Mouse (Mus musculus) stomach, postnatal 0 days (tissue): ENCODE measurements around the gene Ngrn. TPM values are rescaled to one million over a fixed set of nuclear protein-coding genes. Genes with fewer than 3 reads are reported as not detected.
A peak's percentile ranks its signal among the peaks of the same experiment; 100 is the strongest.

Experiments
- ATAC-seq: fragments of 200-750 bp; cut with Nextera tagmentation; 2 replicates; pipeline ENCODE4 v1.8.0; 2017; ENCODE audit not compliant: low FRiP score, low TSS enrichment
- DNase-seq: peaks from one replicate; pipeline ENCODE4 v3.0.0-alpha.2; 2016; ENCODE audit warnings: low spot score
- H3K27ac ChIP-seq: fragments of 300-500 bp; sonication (generic); replicated peaks from 2 replicates; pipeline ENCODE4 v1.5.1; 2014; ENCODE audit warnings: mild to moderate bottlenecking, control low read depth
- H3K27me3 ChIP-seq: fragments of 300-500 bp; sonication (generic); 2 replicates; pipeline ENCODE4 v1.6.1; 2014; ENCODE audit warnings: low read length; ENCODE audit not compliant: control insufficient read depth, insufficient read depth
- H3K36me3 ChIP-seq: fragments of 300-500 bp; sonication (generic); 2 replicates; pipeline ENCODE4 v1.6.1; 2014; ENCODE audit warnings: low read length, mixed read lengths; ENCODE audit not compliant: control insufficient read depth, insufficient read depth
- H3K4me1 ChIP-seq: fragments of 300-500 bp; sonication (generic); replicated peaks from 2 replicates; pipeline ENCODE4 v1.6.1; 2014; ENCODE audit warnings: antibody characterized with exemption; ENCODE audit not compliant: control insufficient read depth, insufficient read depth
- H3K4me2 ChIP-seq: fragments of 300-500 bp; sonication (generic); replicated peaks from 2 replicates; pipeline ENCODE4 v1.6.1; 2014; ENCODE audit warnings: low read depth, mild to moderate bottlenecking, control low read depth, moderate library complexity
- H3K4me3 ChIP-seq: fragments of 300-500 bp; sonication (generic); 2 replicates; pipeline ENCODE4 v1.5.1; 2014; ENCODE audit warnings: low read depth, low read length, control low read depth
- H3K9ac ChIP-seq: fragments of 300-500 bp; sonication (generic); 2 replicates; pipeline ENCODE4 v1.6.1; 2014; ENCODE audit warnings: mild to moderate bottlenecking, low read length, control low read depth, mixed read lengths
- H3K9me3 ChIP-seq: fragments of 300-500 bp; sonication (generic); 2 replicates; pipeline ENCODE4 v1.6.1; 2016; ENCODE audit warnings: low read length; ENCODE audit not compliant: control insufficient read depth
- CTCF ChIP-seq: IDR thresholded peaks from 2 replicates; pipeline ENCODE4 v1.5.1; 2016; ENCODE audit warnings: antibody characterized with exemption, low read depth, mild to moderate bottlenecking, moderate library complexity
- EP300 ChIP-seq: optimal IDR thresholded peaks from 2 replicates; pipeline ENCODE3; 2016; ENCODE audit warnings: antibody characterized with exemption
- WGBS: fragments of 180-500 bp; shearing (Covaris S2); extraction: QIAGEN DNeasy Blood & Tissue Kit; methylation state at CpG from one replicate; pipeline ENCODE4 v1.1.7; 2014; 5-methylcytosine and 5-hydroxymethylcytosine counted together
- polyA plus RNA-seq: library from polyadenylated mRNA; unstranded; fragments of >200 nt; fragmentation: Nextera tagmentation; extraction: Ambion mirVana; gene quantifications from 2 replicates; pipeline ENCODE4 v1.2.1, GENCODE M21; 2015

The Ngrn gene
- polyA plus RNA-seq, 1 experiment from 2014 or later: 33.6 TPM

DNA sequence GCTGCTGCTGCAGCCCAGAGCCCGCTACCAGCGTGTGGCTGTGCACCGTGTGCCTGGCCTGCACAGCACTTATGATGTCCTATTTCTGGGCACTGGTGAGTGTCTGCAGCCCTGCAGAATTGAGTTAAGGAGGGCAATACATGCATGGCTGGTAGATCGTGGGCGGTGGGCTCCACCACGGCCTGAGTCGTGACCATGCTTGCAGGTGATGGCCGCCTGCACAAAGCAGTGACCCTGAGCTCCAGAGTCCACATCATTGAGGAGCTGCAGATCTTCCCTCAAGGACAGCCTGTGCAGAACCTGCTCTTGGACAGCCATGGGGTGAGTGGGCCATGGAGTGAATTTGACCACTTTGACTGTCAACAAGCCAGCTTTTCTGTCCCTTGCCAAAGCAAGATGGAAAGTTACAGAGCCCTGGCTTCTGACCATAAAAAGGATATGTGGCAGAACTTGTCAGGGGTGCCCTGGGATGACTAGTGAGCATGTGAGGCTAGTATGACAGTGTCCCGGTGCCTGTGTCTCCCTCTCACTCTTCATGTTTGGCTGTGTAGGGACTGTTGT is 40.7 kb upstream of the Ngrn start:
- no peak overlapping the region for H3K4me2 ChIP-seq
- H3K4me3 ChIP-seq: no peak overlapping the region
- no peak for ATAC-seq
- H3K27me3 ChIP-seq: no peaks in the 10 kb centered on the region
- no peak overlapping the region for H3K27ac ChIP-seq
- WGBS: 97% methylated on average over 9 of the region's 9 CpGs
- H3K9ac ChIP-seq: no peak overlapping the region
- TF ChIP-seq EP300 (no peak), CTCF (no peak)
- H3K36me3 ChIP-seq: peaks cover 41% of the 10 kb centered on the region
- H3K9me3 ChIP-seq: no peaks in the 10 kb centered on the region
- no peak for DNase-seq
- H3K4me1 ChIP-seq: no peaks in the 10 kb centered on the region

DNA sequence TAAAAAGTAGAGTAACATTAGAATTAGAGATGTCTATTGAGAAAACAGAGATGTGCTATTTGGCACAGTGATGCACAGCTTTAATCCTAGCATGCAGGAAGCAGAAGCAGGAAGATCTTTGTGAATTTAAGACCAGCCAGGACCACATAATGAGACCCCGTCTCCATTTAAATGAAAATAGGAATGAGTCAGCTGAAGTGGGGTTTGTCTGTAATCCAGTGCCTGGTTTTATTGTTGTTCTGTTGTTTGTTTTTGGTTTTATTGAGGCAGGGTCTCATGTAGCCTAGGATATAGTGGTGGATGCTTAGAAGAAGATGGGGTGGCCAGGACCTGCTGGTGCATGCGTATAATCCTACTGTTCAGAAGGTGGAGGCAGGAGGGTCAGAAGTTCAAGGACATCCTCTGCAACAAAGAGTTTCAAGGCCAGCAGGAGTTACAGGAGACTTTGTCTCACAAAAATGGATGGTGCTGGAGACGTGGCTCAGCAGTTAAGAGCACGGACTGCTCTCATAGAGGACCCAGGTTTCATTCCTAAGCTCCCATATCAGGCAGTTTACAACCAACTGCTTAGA is 39.8 kb upstream of the Ngrn start:
- H3K9me3 ChIP-seq: no peaks in the 10 kb centered on the region
- ATAC-seq (no peak), DNase-seq (no peak)
- H3K4me3 ChIP-seq: no peak overlapping the region
- no peaks in the 10 kb centered on the region for H3K27me3 ChIP-seq
- no peaks in the 10 kb centered on the region for H3K4me1 ChIP-seq
- H3K4me2 ChIP-seq: no peak overlapping the region
- H3K27ac ChIP-seq: no peak overlapping the region
- H3K9ac ChIP-seq: no peak overlapping the region
- TF ChIP-seq CTCF (no peak), EP300 (no peak)
- peaks cover 41% of the 10 kb centered on the region for H3K36me3 ChIP-seq
- WGBS: 92% methylated on average over 4 of the region's 4 CpGs

- no peak for DNase-seq
Observed at GRCm38 (mm10) chr7:80227065-80227464, 34.0 kb upstream of the Ngrn start.

DNA sequence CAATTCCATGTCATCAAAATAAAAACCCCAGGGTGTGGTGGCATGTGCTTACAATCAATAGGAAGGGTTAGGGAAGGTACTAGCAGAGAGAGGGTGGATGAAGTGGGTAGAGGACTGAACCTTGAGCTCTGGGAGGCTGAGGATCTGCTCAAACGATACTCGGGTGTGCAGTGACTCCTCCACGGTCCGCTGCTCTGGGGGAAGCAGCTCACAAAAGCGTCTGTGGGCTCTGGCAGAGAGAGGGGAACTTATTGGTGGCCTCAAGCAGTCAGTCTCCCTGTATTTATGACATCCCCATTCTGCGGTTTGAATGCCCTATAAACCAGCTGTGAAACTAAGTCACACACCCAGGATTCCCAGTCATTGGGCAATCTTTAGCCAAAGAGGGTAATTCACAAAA is 30.8 kb upstream of the Ngrn start:
- WGBS: 61% methylated on average over 6 of the region's 6 CpGs
- no peak overlapping the region for H3K4me3 ChIP-seq
- no peaks in the 10 kb centered on the region for H3K4me1 ChIP-seq
- no peak overlapping the region for H3K9ac ChIP-seq
- no peak for ATAC-seq
- DNase-seq: no peak
- no peak for TF ChIP-seq CTCF
- H3K36me3 ChIP-seq: peaks cover 9% of the 10 kb centered on the region; the same call in 1 of the 2 replicates
- no peak overlapping the region for H3K4me2 ChIP-seq
- H3K27me3 ChIP-seq: no peaks in the 10 kb centered on the region
- H3K27ac ChIP-seq: peak overlapping the region; percentile 87; the same call in 1 of the 2 replicates
- H3K9me3 ChIP-seq: no peaks in the 10 kb centered on the region

More at GRCm38 (mm10) chr7:80227065-80227464, 34.0 kb upstream of the Ngrn start:
- H3K27me3 ChIP-seq: no peaks in the 10 kb centered on the region
- no peaks in the 10 kb centered on the region for H3K4me1 ChIP-seq
- WGBS: 71% methylated on average over 4 of the region's 4 CpGs
- H3K9me3 ChIP-seq: no peaks in the 10 kb centered on the region
- H3K4me2 ChIP-seq: no peak overlapping the region
- no peak overlapping the region for H3K27ac ChIP-seq
- H3K36me3 ChIP-seq: peaks cover 19% of the 10 kb centered on the region
- no peak overlapping the region for H3K4me3 ChIP-seq
- TF ChIP-seq EP300 (no peak), CTCF (peak; percentile 45)
- no peak for ATAC-seq
- no peak overlapping the region for H3K9ac ChIP-seq

GRCm38 (mm10) chr7:80231971-80232488 is 29.0 kb upstream of the Ngrn start:
- Histone ChIP-seq H3K9ac (peak overlapping the region; percentile 54), H3K4me2 (peak overlapping the region; percentile 75), H3K27ac (peak overlapping the region; percentile 87), H3K36me3 (peaks cover 8% of the 10 kb centered on the region; the same call in 1 of the 2 replicates), H3K9me3 (no peaks in the 10 kb centered on the region), H3K4me1 (no peaks in the 10 kb centered on the region), H3K4me3 (peak overlapping the region; percentile 60), H3K27me3 (no peaks in the 10 kb centered on the region)
- TF ChIP-seq EP300: no peak
- TF ChIP-seq CTCF: no peak
- ATAC-seq: peak; percentile 80
- under 1% methylated on average over 28 of the region's 29 CpGs for WGBS
- peak; percentile 82 for DNase-seq

DNA sequence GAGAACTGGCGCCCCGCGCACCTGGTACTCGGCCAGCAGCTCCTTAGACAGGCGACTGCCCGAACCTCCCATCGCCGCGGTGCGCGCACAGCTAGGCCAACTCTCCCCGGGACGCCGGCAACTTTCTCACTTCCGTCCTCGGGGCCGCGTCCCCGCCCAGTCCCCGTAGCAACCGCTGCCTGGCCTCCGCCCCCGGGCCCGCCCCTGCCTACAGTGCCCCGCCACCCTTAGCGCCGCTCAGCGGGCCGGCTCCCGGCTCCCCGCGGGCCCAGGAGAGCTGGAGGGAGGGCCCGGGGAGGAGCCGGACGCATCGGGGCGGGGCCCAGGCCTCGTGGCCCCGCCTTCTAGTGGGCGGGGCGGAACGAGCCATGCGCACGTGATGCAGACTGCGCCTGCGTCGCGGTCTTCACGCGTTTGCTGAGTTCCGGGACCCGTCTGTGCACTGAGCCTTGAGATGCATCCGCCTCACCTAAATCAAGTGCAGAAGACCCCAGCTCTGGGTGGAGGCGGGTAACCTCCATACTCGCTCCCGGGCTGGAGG is 28.5 kb upstream of the Ngrn start, which contains the start of the genes Cib1 and Gdpgp1:
TSS of gene Cib1 (minus strand) at position 325 of the 541 bp plus-strand sequence.
TSS of gene Gdpgp1 (plus strand) at position 377 of the 541 bp plus-strand sequence.
- DNase-seq (peak; percentile 98), ATAC-seq (peak; percentile 98)
- TF ChIP-seq EP300: no peak
- peak; percentile 24 for TF ChIP-seq CTCF
- peak within 1 kb of the TSS; percentile 87 for H3K27ac ChIP-seq
- peak within 1 kb of the TSS; percentile 75 for H3K4me2 ChIP-seq
- no peaks in the 10 kb centered on the region for H3K27me3 ChIP-seq
- WGBS: 1% methylated on average over 54 of the region's 56 CpGs
- H3K9me3 ChIP-seq: no peaks in the 10 kb centered on the region
- H3K9ac ChIP-seq: peak within 1 kb of the TSS; percentile 63
- peak within 1 kb of the TSS; percentile 60 for H3K4me3 ChIP-seq
- H3K36me3 ChIP-seq: peaks cover 3% of the 10 kb centered on the region; the same call in 1 of the 2 replicates
- no peaks in the 10 kb centered on the region for H3K4me1 ChIP-seq
